13 mouse cellular contexts compared by ENCODE assay signal in the genomic region with DNA sequence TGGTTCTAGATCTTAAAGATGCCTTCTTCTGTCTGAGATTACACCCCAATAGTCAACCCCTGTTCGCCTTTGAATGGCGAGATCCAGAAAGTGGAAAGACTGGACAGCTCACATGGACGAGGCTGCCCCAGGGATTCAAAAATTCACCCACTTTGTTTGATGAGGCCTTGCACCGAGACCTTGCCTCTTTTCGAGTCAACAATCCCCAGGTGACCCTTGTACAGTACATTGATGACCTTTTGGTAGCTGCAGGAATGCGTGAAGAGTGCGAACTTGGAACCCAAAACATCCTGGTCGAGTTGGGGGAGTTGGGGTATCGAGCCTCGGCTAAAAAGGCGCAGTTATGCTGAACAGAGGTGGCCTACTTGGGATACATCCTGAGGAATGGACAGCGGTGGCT. TPM values are rescaled to one million over a fixed set of nuclear protein-coding genes. Genes with fewer than 3 reads are reported as not detected.
"Had no signal": no experiment of that assay in that cellular context is flagged by ENCODE, and none has a peak within 500 bp of the region (broad histone marks: within the 10 kb centered on the region; RNA-seq: fewer than 3 reads in every experiment).

No protein-coding gene starts in this region.

RNA-seq across cellular contexts. Expression of gene Selenbp2, which starts 13.3 kb away (rescaled TPM):
- total RNA-seq: neutrophil, adult 5-6 weeks had no signal
- polyA plus RNA-seq: testis, adult 2 months; thymus, postnatal 0 days had no signal

RNA-seq across cellular contexts. Expression of gene Gm10972, which starts 37.1 kb away (rescaled TPM):
- total RNA-seq: neutrophil, adult 5-6 weeks had no signal
- polyA plus RNA-seq: neural tube, embryonic 13.5 days; neural tube, embryonic 14.5 days; neural tube, embryonic 15.5 days; small intestine, adult 2 months; spleen, adult 2 months; stomach, embryonic 14.5 days; stomach, embryonic 15.5 days; stomach, postnatal 0 days; testis, adult 2 months; thymus, adult 2 months; thymus, postnatal 0 days; urinary bladder, adult 2 months had no signal
